Mouse (Mus musculus) forebrain, embryonic 16.5 days (tissue): Measurements from ENCODE around the gene Zcchc3. TPM values are rescaled to one million over a fixed set of nuclear protein-coding genes. Genes with fewer than 3 reads are reported as not detected.
A peak's percentile ranks its signal among the peaks of the same experiment; 100 is the strongest.

ENCODE experiments used
- ATAC-seq: fragments of 200-750 bp; cut with Nextera tagmentation; 2 replicates; pipeline ENCODE4 v1.8.0; 2017; ENCODE audit warnings: mild to moderate bottlenecking, moderate library complexity
- H3K27ac ChIP-seq: fragments of 300-500 bp; sonication (generic); 2 replicates; pipeline ENCODE4 v1.5.1; 2014; ENCODE audit warnings: low read length, control low read depth
- H3K27me3 ChIP-seq: fragments of 300-500 bp; sonication (generic); replicated peaks from 2 replicates; pipeline ENCODE4 v1.6.1; 2014; ENCODE audit warnings: low read length; ENCODE audit not compliant: control insufficient read depth, insufficient read depth
- H3K36me3 ChIP-seq: fragments of 300-500 bp; sonication (generic); 2 replicates; pipeline ENCODE4 v1.6.1; 2014; ENCODE audit not compliant: control insufficient read depth, insufficient read depth
- H3K4me1 ChIP-seq: fragments of 300-500 bp; sonication (generic); replicated peaks from 2 replicates; pipeline ENCODE4 v1.6.1; 2014; ENCODE audit warnings: low read length; ENCODE audit not compliant: control insufficient read depth, insufficient read depth
- H3K4me2 ChIP-seq: fragments of 300-500 bp; sonication (generic); 2 replicates; pipeline ENCODE4 v1.6.1; 2014; ENCODE audit warnings: mild to moderate bottlenecking, low read length, control low read depth
- H3K4me3 ChIP-seq: fragments of 300-500 bp; sonication (generic); replicated peaks from 2 replicates; pipeline ENCODE4 v1.5.1; 2014; ENCODE audit warnings: mild to moderate bottlenecking, low read length, control low read depth
- H3K9ac ChIP-seq: fragments of 300-500 bp; sonication (generic); replicated peaks from 2 replicates; pipeline ENCODE4 v1.6.1; 2014; ENCODE audit warnings: low read depth, low read length, control low read depth
- H3K9me3 ChIP-seq: fragments of 300-500 bp; sonication (generic); 2 replicates; pipeline ENCODE4 v1.6.1; 2016; ENCODE audit warnings: low read length; ENCODE audit not compliant: control insufficient read depth
- WGBS: fragments of 180-500 bp; shearing (Covaris S2); extraction: QIAGEN DNeasy Blood & Tissue Kit; methylation state at CpG from one replicate; pipeline ENCODE4 v1.1.7; 2014; 5-methylcytosine and 5-hydroxymethylcytosine counted together
- polyA plus RNA-seq: library from polyadenylated mRNA; unstranded; fragments of >200 nt; fragmentation: Nextera tagmentation; extraction: Ambion mirVana; gene quantifications from 2 replicates; pipeline ENCODE4 v1.2.1, GENCODE M21; 2015

Zcchc3 gene
- polyA plus RNA-seq, 1 experiment from 2014 or later: 13.3 TPM

- Histone ChIP-seq H3K9me3 (no peaks in the 10 kb centered on the region), H3K27ac (peak overlapping the region; percentile 100), H3K4me2 (peak overlapping the region; percentile 83), H3K4me3 (peak overlapping the region; percentile 84), H3K4me1 (peaks cover 34% of the 10 kb centered on the region), H3K36me3 (no peaks in the 10 kb centered on the region), H3K27me3 (no peaks in the 10 kb centered on the region), H3K9ac (peak overlapping the region; percentile 97)
- ATAC-seq: peak; percentile 5
- WGBS: under 1% methylated on average over 74 of the region's 77 CpGs
Measured at GRCm38 (mm10) chr2:152397004-152397589, 17.7 kb downstream of the Zcchc3 start.

DNA sequence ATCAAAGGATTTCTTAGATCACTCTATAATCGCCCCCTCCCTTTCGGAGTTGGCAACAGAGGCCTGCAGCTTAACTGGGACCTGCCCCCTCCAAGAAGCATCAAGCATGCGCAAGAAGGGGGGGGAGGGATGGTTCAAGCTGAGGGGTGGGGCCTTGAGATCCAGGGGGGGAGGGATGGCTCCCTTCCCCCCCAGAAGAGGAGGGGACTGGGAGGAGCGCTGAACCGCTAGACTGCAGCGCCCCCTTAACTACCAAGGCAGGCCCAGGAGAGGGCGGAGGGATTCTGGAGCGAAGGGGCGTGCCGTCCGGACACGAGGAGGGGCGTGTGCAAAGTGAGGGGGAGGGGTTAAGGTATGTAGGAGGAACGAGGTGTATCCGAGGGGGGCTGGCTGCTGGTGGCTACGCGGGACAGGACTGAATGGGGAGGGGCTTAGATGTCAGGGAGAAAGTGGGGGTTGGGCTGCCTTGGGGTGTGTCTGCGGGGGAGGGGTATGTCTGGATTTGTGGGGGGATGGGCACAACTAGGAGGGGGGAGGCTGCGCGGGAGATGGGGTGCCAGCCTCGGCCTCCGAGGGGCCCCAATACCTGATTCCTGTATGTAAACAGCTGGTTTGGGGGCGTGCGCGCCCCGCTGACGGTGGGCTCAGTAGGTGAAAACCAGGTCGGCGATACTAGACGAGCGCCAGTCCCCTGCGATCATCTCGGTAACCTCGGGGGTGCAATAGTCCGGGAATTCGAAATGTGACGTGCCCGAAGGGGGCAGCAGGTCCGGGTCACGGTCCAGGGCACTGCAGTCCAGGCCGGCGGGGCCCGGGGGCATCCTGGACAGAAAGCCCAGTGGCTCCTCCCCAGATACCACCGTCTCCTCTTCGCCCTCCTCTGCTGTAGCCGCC is 18.5 kb downstream of the Zcchc3 start:
- Histone ChIP-seq H3K36me3 (no peaks in the 10 kb centered on the region), H3K27ac (peak overlapping the region; percentile 100), H3K4me3 (peak overlapping the region; percentile 84), H3K4me2 (peak overlapping the region; percentile 83), H3K27me3 (no peaks in the 10 kb centered on the region), H3K4me1 (peaks cover 34% of the 10 kb centered on the region), H3K9me3 (no peaks in the 10 kb centered on the region), H3K9ac (peak overlapping the region; percentile 97)
- WGBS: under 1% methylated on average over 39 of the region's 46 CpGs
- ATAC-seq: peak; percentile 51

- WGBS: 13% methylated on average over 11 of the region's 13 CpGs
- Histone ChIP-seq H3K36me3 (no peaks in the 10 kb centered on the region), H3K4me1 (peaks cover 34% of the 10 kb centered on the region), H3K4me3 (peak overlapping the region; percentile 84), H3K9me3 (no peaks in the 10 kb centered on the region), H3K9ac (peak overlapping the region; percentile 97), H3K27me3 (no peaks in the 10 kb centered on the region), H3K4me2 (peak overlapping the region; percentile 83), H3K27ac (peak overlapping the region; percentile 100)
- no peak for ATAC-seq
Measured at GRCm38 (mm10) chr2:152395271-152395920, 19.4 kb downstream of the Zcchc3 start.

GRCm38 (mm10) chr2:152393225-152394017 is 21.4 kb downstream of the Zcchc3 start:
- WGBS: 45% methylated on average over 9 of the region's 9 CpGs
- Histone ChIP-seq H3K9me3 (no peaks in the 10 kb centered on the region), H3K9ac (no peak overlapping the region), H3K4me2 (peak overlapping the region; percentile 83), H3K4me3 (no peak overlapping the region), H3K4me1 (peaks cover 24% of the 10 kb centered on the region), H3K27me3 (no peaks in the 10 kb centered on the region), H3K36me3 (no peaks in the 10 kb centered on the region), H3K27ac (no peak overlapping the region)
- no peak for ATAC-seq

DNA sequence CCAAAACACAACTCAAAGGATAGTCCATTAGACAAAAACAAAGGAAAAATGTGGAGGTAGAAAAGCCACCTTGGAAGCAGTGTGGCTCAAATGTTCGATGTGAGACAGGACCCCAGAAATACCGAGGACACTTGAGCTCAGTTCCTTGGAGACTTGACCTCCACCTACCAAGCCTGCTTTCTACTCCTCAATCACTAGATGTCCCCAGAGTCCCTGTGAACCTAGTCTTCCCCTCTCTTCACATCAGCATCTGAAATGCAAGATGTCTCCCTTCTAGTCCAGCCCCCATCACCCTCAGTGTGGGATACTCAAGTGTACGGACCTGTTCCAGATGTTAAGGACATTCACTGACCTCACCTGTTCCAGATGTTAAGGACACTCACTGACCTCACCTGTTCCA is 22.0 kb downstream of the Zcchc3 start:
- Histone ChIP-seq H3K27me3 (no peaks in the 10 kb centered on the region), H3K9ac (no peak overlapping the region), H3K36me3 (no peaks in the 10 kb centered on the region), H3K27ac (no peak overlapping the region), H3K4me2 (no peak overlapping the region), H3K9me3 (no peaks in the 10 kb centered on the region), H3K4me1 (peaks cover 24% of the 10 kb centered on the region), H3K4me3 (no peak overlapping the region)
- no peak for ATAC-seq
- 10% methylated on average over 3 of the region's 3 CpGs for WGBS

DNA sequence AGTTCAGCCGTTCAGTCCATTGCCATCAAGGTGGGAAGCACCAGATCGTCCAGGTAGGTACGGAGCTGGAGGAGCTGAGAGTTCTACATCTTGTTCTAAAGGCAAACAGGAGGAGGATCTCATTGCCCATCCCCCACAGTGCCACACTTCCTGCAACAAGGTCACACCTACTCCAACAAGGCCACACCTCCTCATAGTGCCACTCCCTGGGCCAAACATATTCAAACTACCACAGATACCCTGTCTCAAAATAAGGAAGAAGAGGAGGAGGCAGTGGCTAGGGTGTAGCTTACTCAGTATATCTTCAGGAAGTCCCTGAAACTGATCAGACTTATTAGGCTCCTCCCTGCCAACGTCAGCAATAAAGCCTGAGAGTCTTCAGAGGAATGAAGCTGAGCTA is 30.6 kb downstream of the Zcchc3 start:
- Histone ChIP-seq H3K27ac (no peak overlapping the region), H3K4me1 (no peaks in the 10 kb centered on the region), H3K27me3 (no peaks in the 10 kb centered on the region), H3K9ac (no peak overlapping the region), H3K4me3 (no peak overlapping the region), H3K36me3 (no peaks in the 10 kb centered on the region), H3K9me3 (no peaks in the 10 kb centered on the region), H3K4me2 (no peak overlapping the region)
- WGBS: 82% methylated on average over 4 of the region's 4 CpGs
- ATAC-seq: no peak

- H3K27me3 ChIP-seq: no peaks in the 10 kb centered on the region
- peak within 1 kb of the TSS; percentile 44 for H3K9ac ChIP-seq
- H3K4me1 ChIP-seq: peaks cover 20% of the 10 kb centered on the region
- no peaks in the 10 kb centered on the region for H3K9me3 ChIP-seq
- peak within 1 kb of the TSS; percentile 52 for H3K4me2 ChIP-seq
- peak within 1 kb of the TSS; percentile 72 for H3K27ac ChIP-seq
- ATAC-seq: peak; percentile 73
- H3K36me3 ChIP-seq: no peaks in the 10 kb centered on the region
- peak within 1 kb of the TSS; percentile 38 for H3K4me3 ChIP-seq
- WGBS: 2% methylated on average over 15 of the region's 16 CpGs
Measured at GRCm38 (mm10) chr2:152376345-152376741, 38.5 kb downstream of the Zcchc3 start, which contains the start of gene Nrsn2. Nrsn2 (minus strand) TSS chr2:152376638.

GRCm38 (mm10) chr2:152375652-152376344 is 39.0 kb downstream of the Zcchc3 start:
- peaks cover 20% of the 10 kb centered on the region for H3K4me1 ChIP-seq
- 3% methylated on average over 21 of the region's 21 CpGs for WGBS
- H3K9me3 ChIP-seq: no peaks in the 10 kb centered on the region
- H3K27ac ChIP-seq: peak overlapping the region; percentile 72
- peak overlapping the region; percentile 44 for H3K9ac ChIP-seq
- peak overlapping the region; percentile 52 for H3K4me2 ChIP-seq
- no peaks in the 10 kb centered on the region for H3K27me3 ChIP-seq
- ATAC-seq: peak; percentile 73
- peak overlapping the region; percentile 38 for H3K4me3 ChIP-seq
- no peaks in the 10 kb centered on the region for H3K36me3 ChIP-seq
